Mouse (Mus musculus): ENCODE results near the gene Lgals2. TPM values are rescaled to one million over a fixed set of nuclear protein-coding genes. Genes with fewer than 3 reads are reported as not detected.
"Not testable (repeated sequence)": the region's sequence is repeated elsewhere in the genome, so short reads cannot be mapped to it uniquely, and the experiment has no call there.

Lgals2 gene
- polyA plus RNA-seq, 1 experiment from 2014 or later: 0.45 TPM

GRCm38 (mm10) chr15:78894726-78895125 lies 39.4 kb upstream of the Lgals2 start:
- Histone ChIP-seq H3K4me2 (no peak overlapping the region), H3K27me3 (no peaks in the 10 kb centered on the region), H3K9ac (no peak overlapping the region), H3K4me3 (no peak overlapping the region), H3K9me3 (replicated peaks) (no peaks in the 10 kb centered on the region), H3K27ac (peak overlapping the region; percentile 59), H3K36me3 (peaks cover 27% of the 10 kb centered on the region; the same call in 1 of the 2 replicates), H3K4me1 (replicated peaks) (peaks cover 71% of the 10 kb centered on the region)
- 61% methylated on average over 13 of the region's 13 CpGs for WGBS
- ATAC-seq (replicated peaks; ENCODE audit: insufficient number of reproducible peaks, insufficient read depth, low FRiP score, low read depth): no peak

GRCm38 (mm10) chr15:78892440-78892839 lies 37.1 kb upstream of the Lgals2 start:
- peaks cover 64% of the 10 kb centered on the region for H3K4me1 ChIP-seq (replicated peaks)
- ATAC-seq (replicated peaks; ENCODE audit: insufficient number of reproducible peaks, insufficient read depth, low FRiP score, low read depth): 0 out of 2 replicates have a peak, but pooled peaks have one; percentile 5
- H3K4me3 ChIP-seq: no peak overlapping the region
- WGBS: 36% methylated on average over 7 of the region's 7 CpGs
- H3K9ac ChIP-seq: no peak overlapping the region
- H3K27ac ChIP-seq: no peak overlapping the region
- no peaks in the 10 kb centered on the region for H3K9me3 ChIP-seq (replicated peaks)
- peaks cover 38% of the 10 kb centered on the region; the same call in 1 of the 2 replicates for H3K36me3 ChIP-seq
- H3K27me3 ChIP-seq: no peaks in the 10 kb centered on the region
- H3K4me2 ChIP-seq: no peak overlapping the region

GRCm38 (mm10) chr15:78889401-78889853 lies 34.1 kb upstream of the Lgals2 start:
- Histone ChIP-seq H3K36me3 (peaks cover 65% of the 10 kb centered on the region), H3K4me1 (replicated peaks) (peaks cover 40% of the 10 kb centered on the region), H3K27ac (0 out of 2 replicates have a peak overlapping the region, but pooled peaks have one; percentile 44), H3K9me3 (replicated peaks) (no peaks in the 10 kb centered on the region), H3K4me3 (no peak overlapping the region), H3K9ac (no peak overlapping the region), H3K27me3 (no peaks in the 10 kb centered on the region), H3K4me2 (no peak overlapping the region)
- ATAC-seq (replicated peaks; ENCODE audit: insufficient number of reproducible peaks, insufficient read depth, low FRiP score, low read depth): no peak
- 38% methylated on average over 13 of the region's 13 CpGs for WGBS

GRCm38 (mm10) chr15:78881828-78882227 lies 26.5 kb upstream of the Lgals2 start:
- Histone ChIP-seq H3K9me3 (replicated peaks) (no peaks in the 10 kb centered on the region), H3K27ac (no peak overlapping the region), H3K9ac (no peak overlapping the region), H3K4me1 (replicated peaks) (peaks cover 23% of the 10 kb centered on the region), H3K4me3 (no peak overlapping the region), H3K36me3 (peaks cover 56% of the 10 kb centered on the region), H3K27me3 (no peaks in the 10 kb centered on the region), H3K4me2 (no peak overlapping the region)
- no peak for ATAC-seq (replicated peaks; ENCODE audit: insufficient number of reproducible peaks, insufficient read depth, low FRiP score, low read depth)
- 77% methylated on average over 3 of the region's 3 CpGs for WGBS

- H3K9me3 ChIP-seq (replicated peaks): no peaks in the 10 kb centered on the region
- no peak overlapping the region for H3K9ac ChIP-seq
- H3K4me1 ChIP-seq (replicated peaks): peaks cover 35% of the 10 kb centered on the region
- H3K4me3 ChIP-seq: no peak overlapping the region
- peaks cover 43% of the 10 kb centered on the region for H3K36me3 ChIP-seq
- H3K4me2 ChIP-seq: no peak overlapping the region
- WGBS: 87% methylated on average over 8 of the region's 8 CpGs
- H3K27ac ChIP-seq: no peak overlapping the region
- no peak for ATAC-seq (replicated peaks; ENCODE audit: insufficient number of reproducible peaks, insufficient read depth, low FRiP score, low read depth)
- H3K27me3 ChIP-seq: no peaks in the 10 kb centered on the region
Measured at GRCm38 (mm10) chr15:78880432-78880831, 25.1 kb upstream of the Lgals2 start.

GRCm38 (mm10) chr15:78878792-78879516 lies 23.6 kb upstream of the Lgals2 start:
- H3K27me3 ChIP-seq; ATAC-seq (replicated peaks; ENCODE audit: insufficient number of reproducible peaks, insufficient read depth, low FRiP score, low read depth); H3K4me3 ChIP-seq; H3K9ac ChIP-seq; H3K9me3 ChIP-seq (replicated peaks): not testable (repeated sequence)
- Histone ChIP-seq H3K27ac (0 out of 2 replicates have a peak overlapping the region, but pooled peaks have one; percentile 7), H3K36me3 (peaks cover 31% of the 10 kb centered on the region), H3K4me1 (replicated peaks) (peaks cover 37% of the 10 kb centered on the region), H3K4me2 (peak overlapping the region; percentile 9; the same call in 1 of the 2 replicates)
- 45% methylated on average over 7 of the region's 7 CpGs for WGBS

- under 1% methylated on average over 17 of the region's 17 CpGs for WGBS
- ATAC-seq (replicated peaks; ENCODE audit: insufficient number of reproducible peaks, insufficient read depth, low FRiP score, low read depth): no peak
- no peaks in the 10 kb centered on the region for H3K9me3 ChIP-seq (replicated peaks)
Measured at GRCm38 (mm10) chr15:78877810-78878390, 22.6 kb upstream of the Lgals2 start.

GRCm38 (mm10) chr15:78876991-78877809 lies 21.9 kb upstream of the Lgals2 start, which contains the start of gene Gga1:
TSS of gene Gga1 (plus strand) at chr15:78877190.
- Histone ChIP-seq H3K27me3 (no peaks in the 10 kb centered on the region), H3K27ac (peak within 1 kb of the TSS; percentile 100), H3K9ac (peak within 1 kb of the TSS; percentile 91), H3K4me2 (peak within 1 kb of the TSS; percentile 81), H3K9me3 (replicated peaks) (no peaks in the 10 kb centered on the region), H3K4me1 (replicated peaks) (peaks cover 37% of the 10 kb centered on the region), H3K36me3 (peaks cover 14% of the 10 kb centered on the region), H3K4me3 (peak within 1 kb of the TSS; percentile 88)
- under 1% methylated on average over 69 of the region's 95 CpGs for WGBS
- ATAC-seq (replicated peaks; ENCODE audit: insufficient number of reproducible peaks, insufficient read depth, low FRiP score, low read depth): peak; percentile 92

More at GRCm38 (mm10) chr15:78877810-78878390, 22.6 kb upstream of the Lgals2 start:
- H3K36me3 ChIP-seq: peaks cover 21% of the 10 kb centered on the region
- peak overlapping the region; percentile 100 for H3K27ac ChIP-seq
- peak overlapping the region; percentile 81 for H3K4me2 ChIP-seq
- no peaks in the 10 kb centered on the region for H3K27me3 ChIP-seq
- peak overlapping the region; percentile 91 for H3K9ac ChIP-seq
- peak overlapping the region; percentile 88 for H3K4me3 ChIP-seq
- H3K4me1 ChIP-seq (replicated peaks): peaks cover 37% of the 10 kb centered on the region

- peaks cover 5% of the 10 kb centered on the region for H3K36me3 ChIP-seq
- H3K4me1 ChIP-seq (replicated peaks): peaks cover 37% of the 10 kb centered on the region
- H3K4me3 ChIP-seq: peak overlapping the region; percentile 88
- WGBS: 1% methylated on average over 17 of the region's 17 CpGs
- H3K4me2 ChIP-seq: peak overlapping the region; percentile 81
- no peak for ATAC-seq (replicated peaks; ENCODE audit: insufficient number of reproducible peaks, insufficient read depth, low FRiP score, low read depth)
- no peaks in the 10 kb centered on the region for H3K9me3 ChIP-seq (replicated peaks)
- peak overlapping the region; percentile 91 for H3K9ac ChIP-seq
- H3K27me3 ChIP-seq: no peaks in the 10 kb centered on the region
- peak overlapping the region; percentile 100 for H3K27ac ChIP-seq
Measured at GRCm38 (mm10) chr15:78876258-78876696, 20.9 kb upstream of the Lgals2 start.

GRCm38 (mm10) chr15:78875537-78875936 lies 20.2 kb upstream of the Lgals2 start:
- 73% methylated on average over 5 of the region's 5 CpGs for WGBS
- Histone ChIP-seq H3K27me3 (no peaks in the 10 kb centered on the region), H3K4me2 (peak overlapping the region; percentile 81), H3K4me3 (no peak overlapping the region), H3K36me3 (no peaks in the 10 kb centered on the region), H3K9me3 (replicated peaks) (no peaks in the 10 kb centered on the region), H3K4me1 (replicated peaks) (peaks cover 35% of the 10 kb centered on the region), H3K9ac (no peak overlapping the region; the same call in 1 of the 2 replicates), H3K27ac (peak overlapping the region; percentile 100)
- no peak for ATAC-seq (replicated peaks; ENCODE audit: insufficient number of reproducible peaks, insufficient read depth, low FRiP score, low read depth)

- no peak for ATAC-seq (replicated peaks; ENCODE audit: insufficient number of reproducible peaks, insufficient read depth, low FRiP score, low read depth)
- no peak overlapping the region for H3K4me2 ChIP-seq
- 0 out of 2 replicates have a peak overlapping the region, but pooled peaks have one; percentile 21 for H3K27ac ChIP-seq
- H3K4me3 ChIP-seq: no peak overlapping the region
- no peak overlapping the region for H3K9ac ChIP-seq
- H3K4me1 ChIP-seq (replicated peaks): peaks cover 34% of the 10 kb centered on the region
- no peaks in the 10 kb centered on the region for H3K27me3 ChIP-seq
- H3K36me3 ChIP-seq: no peaks in the 10 kb centered on the region
- WGBS: 73% methylated on average over 8 of the region's 8 CpGs
- no peaks in the 10 kb centered on the region for H3K9me3 ChIP-seq (replicated peaks)
Measured at GRCm38 (mm10) chr15:78874989-78875388, 19.7 kb upstream of the Lgals2 start.

Measured in heart, embryonic 15.5 days (tissue).